In the genomic region with DNA sequence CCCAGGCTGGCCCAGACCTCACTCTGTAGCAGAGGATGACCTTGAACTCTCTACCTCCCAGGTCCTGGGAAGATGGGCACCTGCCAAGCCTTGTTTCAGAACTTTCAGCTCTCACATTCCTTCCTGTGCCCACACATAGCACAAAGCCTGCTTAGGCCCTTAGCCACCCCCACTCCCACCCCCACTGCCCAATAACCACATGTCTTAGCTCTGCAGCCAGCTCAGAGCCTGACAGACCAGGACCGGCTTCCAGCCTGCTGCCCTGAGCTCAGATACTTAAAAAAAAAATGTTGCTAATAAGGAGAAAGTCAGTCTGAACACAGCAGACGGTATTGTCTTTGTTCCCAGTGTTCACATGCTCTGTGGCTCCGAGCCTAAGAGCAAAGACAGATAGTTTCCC, we compare ENCODE assay signal across 14 mouse cellular contexts. TPM values are rescaled to one million over a fixed set of nuclear protein-coding genes. Genes with fewer than 3 reads are reported as not detected.
DNase-seq lines count a peak whose midpoint lies in the region; ATAC-seq and TF ChIP-seq lines count a peak whose summit lies in the region.
"Had no signal": no experiment of that assay in that cellular context is flagged by ENCODE, and none has a peak within 500 bp of the region (broad histone marks: within the 10 kb centered on the region; RNA-seq: fewer than 3 reads in every experiment).

No protein-coding gene starts in this region.

- no peaks in the 10 kb centered on the region for H3K27me3 ChIP-seq in heart, embryonic 16.5 days (ENCODE audit: control insufficient read depth, insufficient read depth, low read length)
- no peaks in the 10 kb centered on the region for H3K27me3 ChIP-seq in E14TG2a.4 (ENCODE audit: insufficient read depth, low read length)
- H3K27me3 ChIP-seq: CH12.LX; midbrain, embryonic 15.5 days had no signal

- TF ChIP-seq CTCF in E14TG2a.4 (conservative IDR thresholded peaks at IDR 0.05; ENCODE audit: low read length), result no peak

- DNase-seq in heart, adult 18-20 months, result no peak
- DNase-seq in layer of hippocampus, postnatal 36 days, result peak; percentile 22 to 32
- no peak for DNase-seq in layer of hippocampus, adult 9-10 months (ENCODE audit: low spot score)
- DNase-seq in Muller cell, postnatal 12 days (ENCODE audit: inconsistent ontology term), result peak; percentile 85
- no peak for DNase-seq in right cerebral cortex, postnatal 4 days
- DNase-seq: adrenal gland, postnatal 25 days; kidney, postnatal 10 days; right cerebral cortex, postnatal 14 days had no signal

- H3K4me3 ChIP-seq in heart, embryonic 16.5 days (ENCODE audit: low read length), result no peak overlapping the region
- peak overlapping the region; percentile 1; the same call in 1 of the 2 replicates for H3K4me3 ChIP-seq in E14TG2a.4 (replicated peaks; ENCODE audit: low read length)
- H3K4me3 ChIP-seq: midbrain, embryonic 15.5 days had no signal

- no peak for ATAC-seq in heart, embryonic 16.5 days (replicated peaks; ENCODE audit: extremely low read depth, insufficient read depth, low FRiP score)
- ATAC-seq: midbrain, embryonic 15.5 days had no signal

- WGBS in heart, embryonic 16.5 days, result 33% methylated on average over 3 of the region's 3 CpGs

- H3K4me2 ChIP-seq in heart, embryonic 16.5 days (ENCODE audit: low read depth, low read length), result no peak overlapping the region
- H3K4me2 ChIP-seq: midbrain, embryonic 15.5 days had no signal

- H3K27ac ChIP-seq in heart, embryonic 16.5 days (ENCODE audit: low read length), result peak overlapping the region; percentile 78
- H3K27ac ChIP-seq: liver, embryonic 14.5 days; midbrain, embryonic 15.5 days had no signal

- no peaks in the 10 kb centered on the region for H3K9me3 ChIP-seq in heart, embryonic 16.5 days (replicated peaks; ENCODE audit: control insufficient read depth, low read length)
- no peaks in the 10 kb centered on the region for H3K9me3 ChIP-seq in E14TG2a.4 (ENCODE audit: low read length)
- H3K9me3 ChIP-seq: midbrain, embryonic 15.5 days had no signal

- peaks cover 24% of the 10 kb centered on the region for H3K4me1 ChIP-seq in heart, embryonic 16.5 days (ENCODE audit: control insufficient read depth, insufficient read depth, low read length)
- H3K4me1 ChIP-seq in E14TG2a.4 (replicated peaks; ENCODE audit: low read depth, low read length), result peaks cover 87% of the 10 kb centered on the region

- H3K36me3 ChIP-seq in heart, embryonic 16.5 days (ENCODE audit: control insufficient read depth, insufficient read depth), result peaks cover 10% of the 10 kb centered on the region
- peaks cover 18% of the 10 kb centered on the region for H3K36me3 ChIP-seq in E14TG2a.4 (ENCODE audit: insufficient read depth, low read length)

- H3K9ac ChIP-seq in heart, embryonic 16.5 days (ENCODE audit: low read length), result no peak overlapping the region
- H3K9ac ChIP-seq: liver, embryonic 14.5 days; midbrain, embryonic 15.5 days had no signal

RNA-seq across cellular contexts. Expression of a gene that starts 1.6 kb away (rescaled TPM):
- polyA plus RNA-seq in heart, embryonic 16.5 days (2015; fragmentation: Nextera tagmentation; extraction: Ambion mirVana), result 26.6 and 30.2 TPM in 2 replicates
- 1 to 10 TPM; 7.7 to 8.4 TPM for total RNA-seq in heart, adult 18-20 months (2021)
- total RNA-seq in layer of hippocampus, postnatal 36 days (2021), result 10 to 100 TPM; 77.3 to 86.6 TPM

RNA-seq across cellular contexts. Expression of a gene that starts 21.3 kb away (rescaled TPM):
- polyA plus RNA-seq in heart, embryonic 16.5 days (2015; fragmentation: Nextera tagmentation; extraction: Ambion mirVana), result 34.1 and 34.2 TPM in 2 replicates
- total RNA-seq in heart, adult 18-20 months (2021), result 10 to 100 TPM; 27.4 to 34.6 TPM
- 10 to 100 TPM; 39.7 to 40.2 TPM for total RNA-seq in layer of hippocampus, postnatal 36 days (2021)

RNA-seq across cellular contexts. Expression of a gene that starts 21.3 kb away (rescaled TPM):
- polyA plus RNA-seq in heart, embryonic 16.5 days (2015; fragmentation: Nextera tagmentation; extraction: Ambion mirVana), result 326 and 334 TPM in 2 replicates
- 100 to 1,000 TPM; 157 to 174 TPM for total RNA-seq in heart, adult 18-20 months (2021)
- 100 to 1,000 TPM; 129 to 133 TPM for total RNA-seq in layer of hippocampus, postnatal 36 days (2021)

RNA-seq across cellular contexts. Expression of a gene that starts 34.6 kb away (rescaled TPM):
- polyA plus RNA-seq in heart, embryonic 16.5 days (2015; fragmentation: Nextera tagmentation; extraction: Ambion mirVana), result 1.3 TPM in 2 replicates
- total RNA-seq in heart, adult 18-20 months (2021), result under 1 TPM; 0.55 to 0.57 TPM
- total RNA-seq in layer of hippocampus, postnatal 36 days (2021), result 100 to 1,000 TPM; 116 to 127 TPM
- total RNA-seq: granulocyte monocyte progenitor cell, adult 5-6 weeks had no signal

RNA-seq across cellular contexts. Expression of a gene that starts 46.7 kb away (rescaled TPM):
- 19.6 and 22.1 TPM in 2 replicates for polyA plus RNA-seq in heart, embryonic 16.5 days (2015; fragmentation: Nextera tagmentation; extraction: Ambion mirVana)
- 1 to 10 TPM; 6.8 to 7.8 TPM for total RNA-seq in heart, adult 18-20 months (2021)
- 10 to 100 TPM; 47.0 to 50.5 TPM for total RNA-seq in layer of hippocampus, postnatal 36 days (2021)

Comparison
In these comparisons a context has a peak if more than half of its experiments do, and no peak if none do; other contexts are left out.
1. DNase-seq: peak in layer of hippocampus, postnatal 36 days (2 of 2) and Muller cell, postnatal 12 days (single experiment); none in heart, adult 18-20 months (0 of 2), layer of hippocampus, adult 9-10 months (single experiment) and right cerebral cortex, postnatal 4 days (single experiment).
2. RNA of a gene that starts 1.6 kb away (total RNA-seq): 77.3 to 86.6 TPM in layer of hippocampus, postnatal 36 days; 7.7 to 8.4 TPM in heart, adult 18-20 months; every median in the first group is over 4 times any median in the second.